Mouse (Mus musculus) erythroblast, embryonic 14.5 days (primary cell): ENCODE data around the gene Ptprs.

Source experiments
- GATA1 ChIP-seq: IDR thresholded peaks from 2 replicates; pipeline ENCODE4 v1.6.1; 2012; ENCODE audit warnings: low read length, inconsistent platforms, mixed read lengths
- TAL1 ChIP-seq: IDR thresholded peaks from 3 replicates; pipeline ENCODE4 v1.6.1; 2012; ENCODE audit warnings: low read length, inconsistent platforms, mixed read lengths

- no peak for TF ChIP-seq GATA1
- TF ChIP-seq TAL1: no peak
Measured at GRCm38 (mm10) chr17:56425584-56425914, 50.7 kb downstream of the Ptprs start.
